Mouse (Mus musculus) liver, embryonic 11.5 days (tissue): ENCODE results near the gene Rgs8. TPM values are rescaled to one million over a fixed set of nuclear protein-coding genes. Genes with fewer than 3 reads are reported as not detected.

Source experiments
- ATAC-seq: fragments of 200-750 bp; cut with Nextera tagmentation; replicated peaks from 2 replicates; pipeline ENCODE4 v1.8.0; 2017; ENCODE audit warnings: moderate number of reproducible peaks, mild to moderate bottlenecking, moderate TSS enrichment, moderate library complexity; ENCODE audit not compliant: low FRiP score
- DNase-seq: peaks from one replicate; pipeline ENCODE4 v3.0.0-alpha.2; 2017; ENCODE audit warnings: low spot score
- H3K27ac ChIP-seq: fragments of 300-500 bp; sonication (generic); 2 replicates; pipeline ENCODE4 v1.5.1; 2014; ENCODE audit warnings: mild to moderate bottlenecking, low read depth, low read length, control low read depth
- H3K27me3 ChIP-seq: fragments of 300-500 bp; sonication (generic); replicated peaks from 2 replicates; pipeline ENCODE4 v1.6.1; 2014; ENCODE audit warnings: low read length, mixed read lengths; ENCODE audit not compliant: control insufficient read depth, insufficient read depth
- H3K36me3 ChIP-seq: fragments of 300-500 bp; sonication (generic); 2 replicates; pipeline ENCODE4 v1.6.1; 2014; ENCODE audit warnings: mild to moderate bottlenecking, low read length, moderate library complexity, mixed read lengths; ENCODE audit not compliant: control insufficient read depth, insufficient read depth
- H3K4me1 ChIP-seq: fragments of 300-500 bp; sonication (generic); replicated peaks from 2 replicates; pipeline ENCODE4 v1.6.1; 2014; ENCODE audit warnings: low read length, mixed read lengths; ENCODE audit not compliant: control insufficient read depth, insufficient read depth
- H3K4me2 ChIP-seq: fragments of 300-500 bp; sonication (generic); 2 replicates; pipeline ENCODE4 v1.6.1; 2014; ENCODE audit warnings: mild to moderate bottlenecking, control low read depth, moderate library complexity
- H3K4me3 ChIP-seq: fragments of 300-500 bp; sonication (generic); 2 replicates; pipeline ENCODE4 v1.5.1; 2014; ENCODE audit warnings: low read depth, low read length, control low read depth
- H3K9ac ChIP-seq: fragments of 300-500 bp; sonication (generic); 2 replicates; pipeline ENCODE4 v1.6.1; 2014; ENCODE audit warnings: low read depth, low read length, control low read depth
- H3K9me3 ChIP-seq: fragments of 300-500 bp; sonication (generic); 2 replicates; pipeline ENCODE4 v1.6.1; 2016; ENCODE audit warnings: low read length, inconsistent platforms, mixed read lengths; ENCODE audit not compliant: control insufficient read depth
- WGBS: fragments of 180-500 bp; shearing (Covaris S2); extraction: QIAGEN DNeasy Blood & Tissue Kit; methylation state at CpG from one replicate; pipeline ENCODE4 v1.1.7; 2014; 5-methylcytosine and 5-hydroxymethylcytosine counted together
- polyA plus RNA-seq: library from polyadenylated mRNA; unstranded; fragments of >200 nt; fragmentation: Nextera tagmentation; extraction: Ambion mirVana; gene quantifications from 2 replicates; pipeline ENCODE4 v1.2.1, GENCODE M21; 2014

Rgs8 gene
- polyA plus RNA-seq, 1 experiment from 2014 or later, result 0.19 TPM

DNA sequence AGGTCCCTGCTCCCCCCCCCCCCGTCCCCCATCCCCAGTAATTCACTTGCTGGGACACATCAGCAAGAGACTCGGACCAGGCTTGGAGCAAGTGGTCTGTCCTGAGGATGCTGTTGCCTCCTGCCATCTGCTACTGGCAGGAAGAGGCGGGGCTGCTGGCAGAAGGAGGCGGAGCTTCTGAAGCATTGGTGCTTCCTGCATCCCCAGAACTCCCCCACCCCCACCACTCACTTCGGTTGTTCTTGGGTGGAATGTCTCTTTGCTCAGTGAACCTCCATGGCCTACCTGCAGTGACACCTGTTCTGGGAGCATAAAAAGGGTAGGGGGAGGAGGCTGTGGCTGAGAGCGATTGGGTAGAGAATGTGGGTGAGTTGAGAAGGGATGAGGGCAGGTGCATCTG is 27.5 kb downstream of the Rgs8 start:
- no peaks in the 10 kb centered on the region for H3K36me3 ChIP-seq
- ATAC-seq (no peak), DNase-seq (no peak)
- no peaks in the 10 kb centered on the region for H3K9me3 ChIP-seq
- 53% methylated on average over 6 of the region's 6 CpGs for WGBS
- no peak overlapping the region for H3K27ac ChIP-seq
- H3K27me3 ChIP-seq, result peaks cover 3% of the 10 kb centered on the region; the same call in 1 of the 2 replicates
- H3K9ac ChIP-seq, result no peak overlapping the region
- no peak overlapping the region for H3K4me2 ChIP-seq
- no peaks in the 10 kb centered on the region for H3K4me1 ChIP-seq
- H3K4me3 ChIP-seq, result no peak overlapping the region

DNA sequence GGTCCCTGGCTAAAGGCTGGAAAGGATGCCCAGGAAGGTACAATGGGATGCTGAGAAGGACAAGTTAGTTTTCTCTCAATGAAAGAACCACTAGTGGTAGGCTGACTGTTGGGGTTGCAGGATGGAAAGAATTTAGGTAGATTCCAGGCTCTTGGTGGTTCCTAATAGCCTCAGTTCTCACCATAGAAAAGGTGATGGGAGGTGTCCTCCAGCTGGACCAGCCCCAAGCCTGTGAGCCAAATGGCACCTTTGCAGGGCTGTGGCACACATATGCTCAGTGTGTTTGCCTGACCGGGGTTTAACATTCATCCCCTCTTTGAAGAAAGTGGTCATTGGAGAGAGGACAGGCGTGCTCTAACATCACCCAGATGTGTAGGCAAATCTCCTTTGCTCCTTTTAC is 28.2 kb downstream of the Rgs8 start:
- no peak overlapping the region for H3K9ac ChIP-seq
- DNase-seq, result no peak
- no peak overlapping the region for H3K4me2 ChIP-seq
- no peaks in the 10 kb centered on the region for H3K36me3 ChIP-seq
- no peaks in the 10 kb centered on the region for H3K4me1 ChIP-seq
- no peaks in the 10 kb centered on the region for H3K9me3 ChIP-seq
- H3K27me3 ChIP-seq, result peaks cover 3% of the 10 kb centered on the region; the same call in 1 of the 2 replicates
- ATAC-seq, result no peak
- H3K4me3 ChIP-seq, result no peak overlapping the region
- 77% methylated on average over 2 of the region's 2 CpGs for WGBS
- no peak overlapping the region for H3K27ac ChIP-seq

DNA sequence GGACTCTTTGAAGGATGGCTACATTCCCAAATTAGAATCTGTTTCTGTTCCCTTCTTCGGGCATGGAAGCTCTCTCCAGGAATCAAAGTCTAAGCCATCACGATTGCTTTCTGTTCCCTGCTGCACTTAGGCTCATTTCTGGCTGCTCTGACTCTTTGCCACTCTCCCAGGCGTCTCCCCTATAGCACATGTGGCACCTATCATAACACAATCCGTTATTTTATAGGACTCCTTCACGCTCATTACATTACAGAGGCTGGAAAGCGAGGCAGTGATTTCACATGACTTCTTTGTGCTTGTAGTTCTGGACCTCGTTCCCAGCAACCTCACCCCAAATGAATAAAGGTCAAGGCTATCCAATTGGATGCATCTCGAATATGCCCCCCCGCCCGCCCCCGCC is 30.4 kb downstream of the Rgs8 start:
- ATAC-seq, result no peak
- Histone ChIP-seq H3K9me3 (no peaks in the 10 kb centered on the region), H3K27me3 (no peaks in the 10 kb centered on the region), H3K36me3 (no peaks in the 10 kb centered on the region), H3K4me1 (no peaks in the 10 kb centered on the region), H3K4me2 (no peak overlapping the region), H3K4me3 (no peak overlapping the region), H3K9ac (no peak overlapping the region), H3K27ac (no peak overlapping the region)
- 76% methylated on average over 11 of the region's 11 CpGs for WGBS
- no peak for DNase-seq

DNA sequence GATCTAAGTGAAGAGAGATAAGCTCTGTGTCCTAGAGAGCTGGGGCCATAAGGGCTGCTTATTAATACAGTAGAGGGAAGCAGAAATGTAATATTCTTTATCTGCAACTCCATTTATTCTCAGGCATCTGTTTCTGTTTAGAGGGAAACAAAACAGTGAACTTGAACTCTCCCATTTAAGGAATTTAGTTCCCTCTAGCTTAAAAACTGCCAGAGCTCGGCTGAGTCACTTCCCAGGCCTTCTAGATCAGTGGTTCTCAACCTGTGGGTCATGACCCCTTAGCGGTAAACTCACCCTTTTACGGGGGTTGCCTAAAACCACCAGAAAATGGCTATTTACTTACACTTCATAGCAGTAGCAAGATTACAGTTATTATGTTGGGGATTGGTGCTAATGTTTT is 32.8 kb downstream of the Rgs8 start:
- no peak overlapping the region for H3K27ac ChIP-seq
- no peaks in the 10 kb centered on the region for H3K9me3 ChIP-seq
- no peak overlapping the region for H3K4me2 ChIP-seq
- no peak overlapping the region for H3K9ac ChIP-seq
- no peak for ATAC-seq
- no peaks in the 10 kb centered on the region for H3K27me3 ChIP-seq
- DNase-seq, result no peak
- H3K36me3 ChIP-seq, result no peaks in the 10 kb centered on the region
- WGBS, result 64% methylated on average over 3 of the region's 3 CpGs
- no peak overlapping the region for H3K4me3 ChIP-seq
- H3K4me1 ChIP-seq, result no peaks in the 10 kb centered on the region

DNA sequence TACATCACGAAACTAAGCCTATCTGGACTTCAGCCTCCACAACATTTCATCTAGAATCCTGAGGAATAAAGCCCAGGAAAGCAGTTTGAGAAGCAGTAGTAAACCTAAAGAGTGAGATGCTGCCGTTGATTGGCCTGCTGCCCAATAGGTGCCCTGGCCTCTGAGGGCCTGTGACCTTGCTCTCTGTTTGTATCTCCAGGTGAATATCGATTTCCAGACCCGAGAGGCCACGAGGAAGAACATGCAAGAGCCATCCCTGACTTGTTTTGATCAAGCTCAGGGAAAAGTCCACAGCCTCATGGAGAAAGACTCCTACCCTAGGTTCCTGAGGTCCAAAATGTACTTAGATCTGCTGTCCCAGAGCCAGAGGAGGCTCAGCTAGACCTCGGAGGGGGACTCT is 39.7 kb downstream of the Rgs8 start:
- H3K27ac ChIP-seq, result no peak overlapping the region
- no peak for DNase-seq
- H3K36me3 ChIP-seq, result no peaks in the 10 kb centered on the region
- H3K9ac ChIP-seq, result no peak overlapping the region
- H3K4me2 ChIP-seq, result no peak overlapping the region
- H3K27me3 ChIP-seq, result no peaks in the 10 kb centered on the region
- ATAC-seq, result no peak
- no peaks in the 10 kb centered on the region for H3K9me3 ChIP-seq
- H3K4me3 ChIP-seq, result no peak overlapping the region
- no peaks in the 10 kb centered on the region for H3K4me1 ChIP-seq
- 63% methylated on average over 6 of the region's 6 CpGs for WGBS

DNA sequence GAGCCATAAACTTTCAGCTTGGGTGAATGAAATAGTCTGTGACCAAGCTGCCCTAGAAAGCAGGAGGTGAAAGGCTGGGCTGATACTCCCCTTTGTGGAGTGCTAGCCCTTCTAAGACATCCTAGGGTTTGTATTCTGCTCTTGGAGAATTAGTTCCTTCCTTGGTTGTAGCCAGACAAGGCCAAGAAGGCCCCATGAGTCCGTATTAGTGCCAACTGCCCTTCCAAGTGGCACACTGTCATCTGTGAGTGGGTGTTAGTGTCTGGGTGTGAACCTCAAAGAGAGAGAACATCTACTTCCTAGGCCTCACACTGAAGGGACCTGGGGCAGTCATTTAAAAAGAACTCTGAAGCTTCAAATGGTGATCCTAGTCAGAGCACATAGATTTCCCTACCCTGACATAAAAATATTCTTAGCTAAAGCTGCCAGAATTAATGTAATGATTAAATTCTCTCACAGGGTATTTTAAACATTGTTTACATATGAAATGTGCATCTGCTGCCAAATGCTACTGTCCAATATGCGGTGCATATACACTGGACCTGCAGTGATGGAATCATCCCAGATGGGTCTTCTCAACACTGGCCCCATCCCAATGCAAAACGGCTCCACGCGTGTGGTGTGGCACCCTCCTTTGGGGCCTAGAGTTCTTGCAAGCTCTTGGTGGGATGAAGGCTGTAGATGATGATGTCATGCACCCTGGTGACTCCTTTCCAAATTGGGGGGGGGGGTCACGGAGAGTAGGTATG is 41.7 kb downstream of the Rgs8 start:
- no peak for ATAC-seq
- H3K36me3 ChIP-seq, result no peaks in the 10 kb centered on the region
- 90% methylated on average over 6 of the region's 6 CpGs for WGBS
- H3K27me3 ChIP-seq, result no peaks in the 10 kb centered on the region
- H3K9ac ChIP-seq, result no peak overlapping the region
- no peaks in the 10 kb centered on the region for H3K9me3 ChIP-seq
- no peak overlapping the region for H3K4me3 ChIP-seq
- no peak for DNase-seq
- no peaks in the 10 kb centered on the region for H3K4me1 ChIP-seq
- H3K27ac ChIP-seq, result no peak overlapping the region
- no peak overlapping the region for H3K4me2 ChIP-seq

DNA sequence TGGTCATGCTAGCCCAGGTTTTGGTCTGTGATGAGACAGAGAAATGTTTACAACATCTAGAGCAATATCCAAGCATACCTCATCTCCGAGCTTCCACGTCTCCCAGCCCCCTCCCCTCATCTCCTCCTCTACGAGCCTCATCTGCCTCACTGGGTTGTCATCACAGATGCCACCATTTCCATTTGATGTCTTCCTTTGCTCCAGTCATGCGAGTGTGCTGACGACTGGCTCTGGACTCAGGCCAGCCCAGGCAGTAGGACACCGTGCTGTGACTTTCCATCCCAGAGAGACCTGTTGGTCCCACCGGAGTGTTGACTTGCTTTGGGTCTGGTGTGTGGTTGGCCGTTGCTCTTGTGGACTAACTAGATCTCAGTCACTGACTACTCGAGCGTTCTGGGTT is 42.6 kb downstream of the Rgs8 start:
- no peaks in the 10 kb centered on the region for H3K4me1 ChIP-seq
- no peak overlapping the region for H3K27ac ChIP-seq
- H3K9ac ChIP-seq, result no peak overlapping the region
- no peak for ATAC-seq
- no peak overlapping the region for H3K4me3 ChIP-seq
- no peak overlapping the region for H3K4me2 ChIP-seq
- H3K36me3 ChIP-seq, result no peaks in the 10 kb centered on the region
- H3K9me3 ChIP-seq, result no peaks in the 10 kb centered on the region
- DNase-seq, result no peak
- H3K27me3 ChIP-seq, result no peaks in the 10 kb centered on the region
- 89% methylated on average over 10 of the region's 10 CpGs for WGBS

DNA sequence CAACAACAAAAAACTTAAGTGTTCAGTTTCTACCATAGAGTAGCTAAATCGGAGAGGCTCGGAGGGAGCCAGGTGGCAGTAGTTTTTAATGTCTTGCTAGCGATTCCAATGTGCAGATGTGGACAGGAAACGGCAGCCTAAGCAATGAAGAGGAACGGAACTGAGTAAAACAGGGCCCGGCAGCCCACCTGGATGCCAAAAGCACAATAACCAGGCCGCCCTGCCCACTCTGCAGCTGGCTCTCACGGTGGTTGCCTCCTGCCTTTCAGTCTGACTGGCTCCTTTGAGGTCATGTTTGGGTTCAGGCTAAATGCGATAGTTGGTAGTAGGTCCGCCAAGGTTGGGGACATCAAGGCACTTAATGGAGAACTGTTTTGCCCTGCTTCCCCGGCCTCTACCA is 43.3 kb downstream of the Rgs8 start:
- H3K4me2 ChIP-seq, result no peak overlapping the region
- H3K9ac ChIP-seq, result no peak overlapping the region
- 95% methylated on average over 11 of the region's 11 CpGs for WGBS
- no peak overlapping the region for H3K27ac ChIP-seq
- no peaks in the 10 kb centered on the region for H3K9me3 ChIP-seq
- H3K36me3 ChIP-seq, result no peaks in the 10 kb centered on the region
- H3K4me1 ChIP-seq, result no peaks in the 10 kb centered on the region
- no peak for DNase-seq
- H3K27me3 ChIP-seq, result no peaks in the 10 kb centered on the region
- no peak overlapping the region for H3K4me3 ChIP-seq
- no peak for ATAC-seq

DNA sequence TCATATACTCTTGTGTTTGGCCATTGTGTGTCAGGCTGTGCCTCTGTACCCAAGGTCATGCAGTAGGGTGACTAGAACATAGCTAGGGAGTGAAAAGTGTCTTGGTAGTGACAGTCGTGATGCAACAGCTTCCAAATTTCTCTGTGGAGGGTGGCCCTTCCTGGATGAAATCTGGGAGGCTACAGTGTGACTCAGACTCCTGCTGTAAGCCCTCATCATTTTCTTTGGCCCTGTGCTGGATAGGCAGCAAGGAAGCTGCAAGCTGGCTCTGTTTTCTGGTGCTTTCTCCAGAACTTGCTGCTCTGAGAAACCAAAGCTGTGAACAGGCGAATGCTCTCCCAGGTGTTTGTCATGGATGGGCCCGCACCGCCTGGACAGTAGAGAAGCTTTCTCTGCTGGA is 43.7 kb downstream of the Rgs8 start:
- no peak for ATAC-seq
- no peaks in the 10 kb centered on the region for H3K9me3 ChIP-seq
- H3K27ac ChIP-seq, result no peak overlapping the region
- 77% methylated on average over 4 of the region's 4 CpGs for WGBS
- no peak overlapping the region for H3K4me3 ChIP-seq
- no peak overlapping the region for H3K4me2 ChIP-seq
- no peaks in the 10 kb centered on the region for H3K27me3 ChIP-seq
- no peaks in the 10 kb centered on the region for H3K36me3 ChIP-seq
- H3K9ac ChIP-seq, result no peak overlapping the region
- no peak for DNase-seq
- H3K4me1 ChIP-seq, result no peaks in the 10 kb centered on the region
